Mouse (Mus musculus) kidney, embryonic 16.5 days (tissue): Measurements from ENCODE around the gene Hnrnpm. TPM values are rescaled to one million over a fixed set of nuclear protein-coding genes. Genes with fewer than 3 reads are reported as not detected.
"Not testable (repeated sequence)": the region's sequence is repeated elsewhere in the genome, so short reads cannot be mapped to it uniquely, and the experiment has no call there.

Source experiments
- ATAC-seq: fragments of 200-750 bp; cut with Nextera tagmentation; 2 replicates; pipeline ENCODE4 v1.8.0; 2017; ENCODE audit warnings: moderate TSS enrichment; ENCODE audit not compliant: low FRiP score, low TSS enrichment
- H3K27ac ChIP-seq: fragments of 300-500 bp; sonication (generic); 2 replicates; pipeline ENCODE4 v1.5.1; 2014; ENCODE audit warnings: low read length
- H3K27me3 ChIP-seq: fragments of 300-500 bp; sonication (generic); 2 replicates; pipeline ENCODE4 v1.6.1; 2014; ENCODE audit warnings: low read length, control low read depth, mixed read lengths; ENCODE audit not compliant: insufficient read depth
- H3K36me3 ChIP-seq: fragments of 300-500 bp; sonication (generic); 2 replicates; pipeline ENCODE4 v1.6.1; 2014; ENCODE audit warnings: low read length, control low read depth, mixed read lengths; ENCODE audit not compliant: insufficient read depth
- H3K4me1 ChIP-seq: fragments of 300-500 bp; sonication (generic); 2 replicates; pipeline ENCODE4 v1.6.1; 2014; ENCODE audit warnings: low read length, control low read depth, mixed read lengths; ENCODE audit not compliant: insufficient read depth
- H3K4me2 ChIP-seq: fragments of 300-500 bp; sonication (generic); replicated peaks from 2 replicates; pipeline ENCODE4 v1.6.1; 2014; ENCODE audit warnings: low read depth, low read length
- H3K4me3 ChIP-seq: fragments of 300-500 bp; sonication (generic); 2 replicates; pipeline ENCODE4 v1.5.1; 2014; ENCODE audit warnings: mild to moderate bottlenecking, low read length
- H3K9ac ChIP-seq: fragments of 300-500 bp; sonication (generic); replicated peaks from 2 replicates; pipeline ENCODE4 v1.6.1; 2014; ENCODE audit warnings: low read length
- H3K9me3 ChIP-seq: fragments of 300-500 bp; sonication (generic); 2 replicates; pipeline ENCODE4 v1.6.1; 2016; ENCODE audit warnings: low read length, control low read depth
- WGBS: fragments of 180-500 bp; shearing (Covaris S2); extraction: QIAGEN DNeasy Blood & Tissue Kit; methylation state at CpG from one replicate; pipeline ENCODE4 v1.1.7; 2014; 5-methylcytosine and 5-hydroxymethylcytosine counted together
- polyA plus RNA-seq: library from polyadenylated mRNA; unstranded; fragments of >200 nt; fragmentation: Nextera tagmentation; extraction: Ambion mirVana; gene quantifications from 2 replicates; pipeline ENCODE4 v1.2.1, GENCODE M21; 2015

The Hnrnpm gene
- polyA plus RNA-seq, 1 experiment from 2014 or later, result 390 TPM

DNA sequence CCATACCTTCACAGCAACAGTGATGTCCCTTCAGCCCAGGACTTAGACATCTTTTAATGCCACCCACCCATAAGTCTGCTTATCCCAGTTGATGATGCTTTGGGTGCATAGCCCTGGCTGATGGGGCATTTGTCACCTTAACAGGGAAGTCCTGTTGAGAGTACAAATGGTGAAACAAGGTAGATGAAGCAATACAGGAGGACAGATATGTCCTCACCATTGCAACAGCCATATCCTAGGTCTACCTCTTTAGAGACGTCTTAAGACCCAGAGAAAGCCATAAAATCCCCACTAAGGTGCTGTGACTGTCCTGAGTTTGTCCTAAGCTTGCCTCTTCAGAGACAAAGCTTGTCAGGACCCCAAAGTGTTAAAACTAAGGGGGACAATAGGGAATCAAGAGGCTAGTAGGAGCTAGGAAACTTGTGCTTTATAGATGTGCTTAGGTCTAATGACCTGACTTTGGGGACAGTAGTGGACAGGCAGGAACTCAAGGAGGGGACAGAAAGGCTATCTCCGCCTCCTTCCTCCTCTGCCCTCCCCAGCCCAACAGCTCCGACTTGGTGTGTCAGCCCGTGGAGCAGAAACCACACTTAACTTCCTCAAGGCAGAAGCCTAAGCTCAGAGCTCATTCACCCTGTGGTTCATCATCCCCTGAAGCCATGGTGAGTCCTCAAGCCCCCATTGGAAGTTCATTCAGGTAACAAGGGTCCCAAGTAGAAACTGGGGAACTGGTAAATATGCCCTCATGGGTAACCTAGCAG, 49.0 kb downstream of the Hnrnpm start, which contains the start of gene Pram1:
Gene Pram1, plus strand, starts transcription at position 541 of the 761 bp plus-strand sequence.
- H3K9me3 ChIP-seq, result no peaks in the 10 kb centered on the region
- no peaks in the 10 kb centered on the region for H3K4me1 ChIP-seq
- H3K27me3 ChIP-seq, result no peaks in the 10 kb centered on the region
- H3K4me2 ChIP-seq, result no peak within 1 kb of the TSS
- 76% methylated on average over 4 of the region's 4 CpGs for WGBS
- no peak within 1 kb of the TSS for H3K27ac ChIP-seq
- H3K4me3 ChIP-seq, result no peak within 1 kb of the TSS
- no peak for ATAC-seq
- H3K36me3 ChIP-seq, result 0 out of 2 replicates have a peak, but pooled peaks cover 6% of the 10 kb centered on the region
- no peak within 1 kb of the TSS for H3K9ac ChIP-seq

DNA sequence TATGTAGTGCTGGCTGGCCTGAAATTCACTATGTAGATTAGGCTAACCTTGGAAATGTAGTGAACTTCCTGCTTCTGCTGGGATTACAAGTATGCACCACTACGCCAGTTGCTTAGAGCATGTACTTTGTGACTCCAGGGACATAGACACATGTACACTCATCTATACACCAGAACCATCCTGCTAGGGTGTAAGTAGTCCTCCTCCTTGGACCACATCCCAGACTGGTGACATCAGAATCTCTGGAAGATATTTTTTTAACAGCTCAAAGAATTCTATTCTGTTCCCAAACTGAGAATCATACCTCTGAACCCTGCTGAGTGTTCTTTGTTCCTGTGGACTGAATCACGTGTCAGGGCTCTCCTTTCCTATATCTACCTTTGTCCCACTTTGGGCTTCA, 49.6 kb downstream of the Hnrnpm start:
- ATAC-seq, result no peak
- Histone ChIP-seq H3K27me3 (no peaks in the 10 kb centered on the region), H3K4me3 (no peak overlapping the region), H3K9ac (no peak overlapping the region), H3K9me3 (no peaks in the 10 kb centered on the region), H3K4me2 (no peak overlapping the region), H3K27ac (no peak overlapping the region), H3K4me1 (no peaks in the 10 kb centered on the region), H3K36me3 (peaks cover 7% of the 10 kb centered on the region; the same call in 1 of the 2 replicates)
- WGBS, result 84% methylated on average over 2 of the region's 2 CpGs

GRCm38 (mm10) chr17:33631796-33632195, 54.9 kb downstream of the Hnrnpm start:
- Histone ChIP-seq H3K9ac (no peak overlapping the region), H3K4me1 (peaks cover 18% of the 10 kb centered on the region), H3K27me3 (no peaks in the 10 kb centered on the region), H3K4me2 (no peak overlapping the region), H3K9me3 (no peaks in the 10 kb centered on the region), H3K36me3 (peaks cover 13% of the 10 kb centered on the region), H3K4me3 (no peak overlapping the region), H3K27ac (no peak overlapping the region)
- ATAC-seq, result no peak
- WGBS, result 89% methylated on average over 5 of the region's 5 CpGs

DNA sequence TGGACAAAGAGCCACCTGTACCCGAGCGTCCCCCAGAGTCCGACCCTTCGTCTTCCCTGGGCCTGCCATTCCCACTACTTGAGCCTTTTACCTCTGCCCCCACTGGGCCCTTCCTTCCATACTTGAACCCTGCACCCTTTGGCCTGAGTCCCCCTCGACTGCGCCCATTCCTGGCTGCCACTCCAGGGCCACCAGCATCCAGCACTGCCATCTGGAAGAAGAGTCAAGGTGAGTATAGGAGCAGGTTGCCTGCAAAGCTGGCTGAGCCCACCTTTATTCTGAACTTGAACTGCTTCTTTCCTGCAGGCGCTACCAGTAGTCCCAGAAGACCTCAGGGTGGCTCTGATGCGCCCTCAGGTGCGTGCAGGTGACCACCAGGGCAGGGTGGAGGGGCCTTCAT, 55.4 kb downstream of the Hnrnpm start:
- no peak for ATAC-seq
- Histone ChIP-seq H3K27ac (no peak overlapping the region; the same call in 1 of the 2 replicates), H3K27me3 (no peaks in the 10 kb centered on the region)

DNA sequence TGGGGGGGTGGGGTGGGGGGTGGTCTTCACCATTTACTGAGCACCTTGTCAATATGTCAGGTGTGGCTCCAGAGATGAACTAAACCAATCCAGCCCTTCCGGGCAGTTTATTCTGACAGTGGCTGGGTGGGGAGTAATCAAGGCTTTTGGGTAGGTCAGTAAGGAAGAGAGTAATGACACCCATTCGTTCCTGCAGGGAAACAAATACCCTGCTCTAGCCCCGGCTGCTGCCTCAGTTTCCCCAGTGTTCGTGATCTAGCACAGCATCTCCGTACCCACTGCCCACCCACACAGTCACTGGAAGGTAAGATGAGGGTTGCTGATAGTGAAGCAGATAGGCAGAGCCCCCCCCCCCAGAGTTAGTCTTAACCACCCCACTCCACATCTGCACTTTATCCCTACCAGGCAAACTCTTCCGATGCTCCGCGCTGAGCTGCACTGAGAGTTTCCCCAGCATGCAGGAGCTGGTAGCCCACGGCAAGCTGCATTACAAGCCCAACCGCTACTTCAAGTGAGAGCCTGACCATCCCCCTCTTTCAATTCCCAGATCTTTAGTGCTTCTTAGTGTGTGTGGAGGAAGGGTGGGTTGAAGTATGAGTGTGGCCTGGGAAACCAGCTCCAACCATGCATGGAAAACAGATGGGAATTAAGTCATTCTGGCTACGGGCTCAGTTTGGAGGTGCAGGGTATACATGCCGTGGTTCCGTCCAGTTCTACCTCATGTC, 56.3 kb downstream of the Hnrnpm start:
- H3K4me3 ChIP-seq, result 0 out of 2 replicates have a peak overlapping the region, but pooled peaks have one; percentile 61
- WGBS, result 69% methylated on average over 13 of the region's 13 CpGs
- no peak overlapping the region for H3K9ac ChIP-seq
- H3K27ac ChIP-seq, result no peak overlapping the region; the same call in 1 of the 2 replicates
- H3K4me1 ChIP-seq, result peaks cover 18% of the 10 kb centered on the region
- H3K4me2 ChIP-seq, result peak overlapping the region; percentile 88
- peaks cover 13% of the 10 kb centered on the region for H3K36me3 ChIP-seq
- no peaks in the 10 kb centered on the region for H3K27me3 ChIP-seq
- H3K9me3 ChIP-seq, result no peaks in the 10 kb centered on the region
- ATAC-seq, result no peak

More for the DNA sequence above, 55.4 kb downstream of the Hnrnpm start:
- H3K4me3 ChIP-seq, result no peak overlapping the region
- H3K9ac ChIP-seq, result no peak overlapping the region
- peaks cover 18% of the 10 kb centered on the region for H3K4me1 ChIP-seq
- 95% methylated on average over 9 of the region's 9 CpGs for WGBS
- peaks cover 13% of the 10 kb centered on the region for H3K36me3 ChIP-seq
- no peaks in the 10 kb centered on the region for H3K9me3 ChIP-seq
- no peak overlapping the region for H3K4me2 ChIP-seq

GRCm38 (mm10) chr17:33629487-33630125, 57.1 kb downstream of the Hnrnpm start:
- H3K4me2 ChIP-seq, result peak overlapping the region; percentile 88
- peak overlapping the region; percentile 93 for H3K27ac ChIP-seq
- peak; percentile 25 for ATAC-seq
- peak overlapping the region; percentile 78 for H3K9ac ChIP-seq
- no peaks in the 10 kb centered on the region for H3K9me3 ChIP-seq
- peaks cover 13% of the 10 kb centered on the region for H3K36me3 ChIP-seq
- H3K27me3 ChIP-seq, result no peaks in the 10 kb centered on the region
- peaks cover 18% of the 10 kb centered on the region for H3K4me1 ChIP-seq
- 75% methylated on average over 12 of the region's 12 CpGs for WGBS
- H3K4me3 ChIP-seq, result peak overlapping the region; percentile 61

- Histone ChIP-seq H3K4me1 (peaks cover 18% of the 10 kb centered on the region), H3K9ac (peak within 1 kb of the TSS; percentile 78), H3K27ac (peak within 1 kb of the TSS; percentile 93), H3K36me3 (peaks cover 13% of the 10 kb centered on the region), H3K27me3 (no peaks in the 10 kb centered on the region), H3K4me2 (peak within 1 kb of the TSS; percentile 88), H3K4me3 (peak within 1 kb of the TSS; percentile 61), H3K9me3 (no peaks in the 10 kb centered on the region)
- peak; percentile 97 for ATAC-seq
- 2% methylated on average over 34 of the region's 35 CpGs for WGBS
Observed at GRCm38 (mm10) chr17:33628621-33629486, 57.8 kb downstream of the Hnrnpm start, which contains the start of gene Zfp414. Gene Zfp414 (plus strand): TSS chr17:33629090.

DNA sequence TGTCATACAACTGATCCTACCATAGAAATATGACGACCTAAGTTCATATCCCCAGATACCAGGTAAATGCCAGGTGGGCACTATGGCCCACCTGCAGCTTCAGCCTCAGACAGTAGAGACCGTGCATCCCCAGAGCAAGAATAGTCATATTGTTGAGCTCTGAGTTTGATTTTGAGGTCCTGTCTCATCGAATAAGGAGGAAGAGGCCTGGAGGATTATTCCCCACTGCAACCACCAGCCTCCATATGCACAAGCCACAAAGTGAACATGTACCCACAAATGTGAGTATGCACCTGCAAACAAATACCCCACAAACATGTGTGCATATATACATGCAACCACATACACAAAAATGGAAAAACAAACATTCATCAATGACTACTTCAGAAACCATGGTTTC, 59.4 kb downstream of the Hnrnpm start:
- 97% methylated on average over 3 of the region's 3 CpGs for whole genome bisulfite sequencing
- Histone ChIP-seq H3K4me2 (no peak overlapping the region), H3K9ac (no peak overlapping the region), H3K36me3 (peaks cover 12% of the 10 kb centered on the region), H3K27ac (no peak overlapping the region), H3K4me1 (peaks cover 18% of the 10 kb centered on the region), H3K9me3 (no peaks in the 10 kb centered on the region), H3K27me3 (no peaks in the 10 kb centered on the region), H3K4me3 (no peak overlapping the region)
- ATAC-seq, result no peak

DNA sequence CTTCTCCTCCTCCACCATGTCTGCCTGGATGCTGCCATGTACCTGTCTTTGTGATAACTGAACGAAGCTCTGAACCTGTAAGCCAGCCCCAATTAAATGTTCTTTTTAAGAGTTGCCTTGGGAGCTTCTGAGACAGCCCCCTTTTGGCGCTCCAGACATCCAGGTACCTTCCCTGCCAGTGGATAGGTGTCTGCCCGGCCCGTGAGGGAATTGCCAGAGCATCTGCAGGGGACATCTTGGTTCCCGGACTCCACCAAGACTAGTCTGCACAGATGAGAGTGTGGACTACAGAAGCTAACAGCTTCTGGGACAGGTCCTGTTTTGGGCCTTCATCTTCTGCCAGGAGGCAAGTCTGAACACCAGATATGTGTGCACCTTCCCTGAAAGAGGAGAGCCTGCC, 72.9 kb downstream of the Hnrnpm start:
- not testable (repeated sequence) for H3K9ac ChIP-seq, H3K36me3 ChIP-seq, H3K9me3 ChIP-seq, H3K4me2 ChIP-seq, H3K27ac ChIP-seq, H3K27me3 ChIP-seq, H3K4me3 ChIP-seq, ATAC-seq, H3K4me1 ChIP-seq
- WGBS, result 82% methylated on average over 5 of the region's 5 CpGs
